Mouse (Mus musculus) liver, adult 2 months (tissue): ENCODE measurements at regions not wholly inside any gene's neighbourhood (a gene's known extent, or its start where the extent isn't known, plus 50 kb on each side); places are given as distances from the start of the nearest gene placed in this dataset.

Experiments
- CTCF ChIP-seq: fragments of 200-500 bp; IDR thresholded peaks from 2 replicates; pipeline ENCODE4 v1.5.1; 2011; ENCODE audit warnings: low read depth, low read length, control low read depth
- POLR2A ChIP-seq: fragments of 200-500 bp; IDR thresholded peaks from 2 replicates; pipeline ENCODE4 v1.6.1; 2011; ENCODE audit warnings: low read length, control low read depth; ENCODE audit not compliant: insufficient read depth; ENCODE audit errors: extremely low read depth

GRCm38 (mm10) chr9:122051096-122051495 lies 54.2 kb upstream of the Pomgnt2 start:
- no peak for TF ChIP-seq CTCF
- TF ChIP-seq POLR2A, result no peak
